Mouse (Mus musculus): ENCODE measurements around the gene Ano10.
A peak's percentile ranks its signal among the peaks of the same experiment; 100 is the strongest.

Gene Ano10

DNA sequence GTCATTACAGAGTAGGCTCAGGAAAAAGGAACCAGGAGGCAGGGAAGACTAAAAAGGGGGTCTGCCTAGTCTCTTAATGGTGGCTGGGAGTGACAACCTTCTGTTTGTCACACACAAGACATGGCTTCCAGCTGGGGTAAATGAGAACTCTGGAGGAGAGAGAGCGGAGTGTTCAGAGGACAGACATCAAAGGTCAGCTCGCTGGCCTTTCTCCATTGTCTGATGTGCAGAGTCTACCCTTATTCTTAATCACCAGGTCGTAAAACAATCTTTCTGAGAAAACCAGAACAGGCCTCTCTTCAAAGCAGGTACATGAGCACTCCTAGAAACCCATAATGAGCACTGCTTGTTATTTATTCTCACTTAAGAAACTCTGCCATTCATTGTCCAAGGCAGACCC lies 5.8 kb downstream of the Ano10 start:
- DNase-seq = peak; percentile 23

DNA sequence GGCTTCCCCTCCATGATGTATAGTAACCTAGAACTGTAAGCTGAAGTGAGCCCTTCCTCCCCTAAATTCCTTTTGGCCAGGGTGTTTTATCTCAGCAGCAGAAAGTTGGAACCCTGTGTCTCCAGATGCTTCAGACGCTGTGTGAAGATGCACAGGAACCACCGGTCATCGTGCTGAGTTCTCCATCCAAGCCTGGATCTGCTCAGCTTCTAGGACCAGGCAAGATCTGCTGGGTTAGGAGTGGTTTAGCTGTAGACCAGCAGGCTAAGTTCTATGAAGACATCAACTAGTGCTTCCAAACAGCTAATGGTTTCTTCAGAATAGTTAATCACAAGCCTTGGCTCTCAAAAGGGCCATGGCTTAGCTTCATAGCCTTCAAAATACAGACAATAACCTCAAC lies 6.7 kb downstream of the Ano10 start:
- DNase-seq = no peak

DNA sequence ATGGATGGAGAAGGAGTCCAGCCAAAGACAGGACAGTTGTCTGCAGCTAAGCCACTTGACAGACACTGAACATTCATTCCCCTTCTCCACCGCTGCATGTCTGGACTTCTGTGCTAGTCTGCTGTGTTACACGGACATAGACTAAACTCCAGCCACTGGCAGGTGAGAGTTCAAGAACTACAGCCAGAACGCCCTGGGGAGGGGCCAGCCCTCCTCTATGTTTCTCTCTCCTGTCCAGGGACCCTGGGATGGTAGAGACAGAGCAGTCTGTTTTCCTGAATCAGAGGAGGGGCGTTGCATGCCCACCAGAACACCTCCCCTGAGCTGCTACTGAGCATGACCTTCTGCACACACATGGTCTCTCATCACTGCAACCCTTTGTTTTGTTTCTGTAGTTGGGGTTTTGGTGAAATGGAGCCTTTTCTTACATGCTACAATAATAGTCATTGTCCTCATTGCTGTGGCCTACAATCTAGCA lies 8.4 kb downstream of the Ano10 start:
- no peak for DNase-seq

DNA sequence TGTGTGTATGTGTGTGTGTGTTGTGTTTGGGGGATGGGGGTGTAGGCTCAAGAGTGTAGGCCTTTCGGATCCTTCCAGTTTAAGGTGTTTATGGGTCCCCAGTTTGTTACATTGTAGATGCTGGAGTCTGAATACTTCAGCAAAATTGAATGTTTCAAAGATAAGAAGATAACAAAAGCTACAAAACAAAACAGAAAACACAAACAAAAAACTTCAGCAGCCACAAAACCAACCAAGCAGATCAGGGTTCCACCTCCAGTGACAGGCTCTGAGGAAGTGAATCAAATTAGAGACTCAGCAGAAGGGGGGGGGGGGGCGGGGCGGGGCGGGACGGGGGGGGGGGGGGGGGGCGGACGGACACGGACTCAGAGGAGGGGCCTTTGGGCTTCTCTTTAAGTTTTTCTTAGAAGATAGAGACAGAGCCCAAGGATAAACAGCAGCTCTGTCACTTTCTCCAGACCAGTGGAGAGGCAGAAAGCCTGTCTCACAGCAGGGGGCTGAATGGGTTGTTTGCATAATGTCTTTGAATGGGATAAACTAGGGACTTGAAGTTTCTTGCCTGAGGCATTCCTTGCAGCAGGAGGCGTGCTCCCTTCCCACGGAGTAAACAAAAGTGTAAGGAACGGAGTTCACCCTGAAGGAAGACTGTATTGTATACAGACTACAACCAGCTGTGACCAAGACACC lies 8.9 kb downstream of the Ano10 start:
- DNase-seq = peak; percentile 29

DNA sequence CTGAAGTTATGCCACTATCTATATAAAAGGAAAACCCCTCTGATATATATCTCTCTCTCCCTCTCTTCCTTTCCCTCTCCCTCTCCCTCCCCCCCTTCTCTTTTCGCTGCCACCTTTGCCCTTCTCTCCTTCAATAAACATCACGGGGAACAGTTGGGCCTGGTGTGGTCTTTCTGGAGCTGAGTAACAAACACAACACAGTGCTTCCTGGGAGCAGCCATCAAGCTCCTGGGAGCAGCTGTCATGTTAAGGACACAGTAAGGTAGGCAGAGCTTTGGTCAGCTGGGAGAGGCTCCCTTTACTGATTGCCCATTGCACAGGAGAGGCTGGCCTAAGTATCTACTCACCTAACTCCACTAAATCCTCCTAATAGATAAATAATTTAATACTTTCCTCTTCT lies 9.5 kb downstream of the Ano10 start:
- DNase-seq = no peak

DNA sequence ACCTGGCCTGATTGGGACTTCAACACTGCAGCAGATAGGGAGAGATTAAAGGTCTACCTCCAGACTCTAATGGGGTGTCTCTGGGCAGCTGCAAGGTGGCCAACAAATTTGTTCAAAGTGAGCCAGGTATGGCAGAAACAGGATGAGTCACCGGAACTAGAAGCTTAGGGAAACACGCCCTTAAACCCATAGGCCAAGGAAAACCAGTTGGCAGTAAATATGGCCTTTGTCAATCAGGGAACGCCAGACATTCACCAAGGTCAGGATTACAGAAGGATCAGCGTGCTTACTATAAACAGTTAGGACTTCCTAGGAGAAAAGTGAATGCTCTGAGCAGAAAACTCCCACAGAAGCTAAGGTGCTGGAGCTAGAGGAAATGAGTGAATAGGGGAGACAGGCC lies 13.2 kb downstream of the Ano10 start:
- DNase-seq = no peak

DNA sequence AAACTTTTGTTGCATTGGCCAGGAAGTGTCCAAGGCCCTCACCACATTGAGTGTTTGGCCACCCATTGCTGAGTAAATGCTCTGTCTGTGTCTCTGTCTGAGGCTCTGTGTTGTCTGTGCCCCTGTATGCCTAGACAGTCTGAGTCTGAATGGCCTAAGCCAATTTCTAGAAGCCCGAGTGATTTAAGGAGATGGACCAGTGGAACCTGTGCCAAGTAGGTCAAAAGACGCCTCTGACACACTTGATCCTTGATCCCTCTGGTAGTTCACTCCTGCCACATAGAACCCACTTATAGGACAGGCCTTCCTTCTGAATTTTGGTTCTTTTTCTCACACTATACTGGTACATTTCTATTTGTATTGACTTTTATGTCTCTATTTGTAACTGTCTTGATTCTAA lies 17.6 kb downstream of the Ano10 start:
- DNase-seq = peak; percentile 43

DNA sequence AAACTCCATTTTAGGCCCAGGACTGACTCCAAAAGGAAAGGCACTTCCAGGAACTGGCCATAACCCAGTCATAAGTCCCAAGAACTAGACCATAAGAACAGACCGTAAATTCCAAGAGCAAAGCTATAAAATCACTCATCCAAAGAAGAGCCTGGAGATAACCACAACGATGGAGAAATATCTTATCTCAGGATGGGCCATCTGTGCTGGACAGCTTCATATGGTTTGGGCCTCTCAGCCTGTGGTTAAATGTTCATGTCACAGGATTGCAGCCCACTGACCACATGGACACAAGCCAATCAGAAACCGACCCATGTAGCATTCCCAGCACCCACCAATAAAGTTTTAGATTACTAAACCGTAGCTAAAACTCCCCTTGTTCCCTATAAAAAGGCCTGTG lies 18.1 kb downstream of the Ano10 start:
- DNase-seq = no peak

DNA sequence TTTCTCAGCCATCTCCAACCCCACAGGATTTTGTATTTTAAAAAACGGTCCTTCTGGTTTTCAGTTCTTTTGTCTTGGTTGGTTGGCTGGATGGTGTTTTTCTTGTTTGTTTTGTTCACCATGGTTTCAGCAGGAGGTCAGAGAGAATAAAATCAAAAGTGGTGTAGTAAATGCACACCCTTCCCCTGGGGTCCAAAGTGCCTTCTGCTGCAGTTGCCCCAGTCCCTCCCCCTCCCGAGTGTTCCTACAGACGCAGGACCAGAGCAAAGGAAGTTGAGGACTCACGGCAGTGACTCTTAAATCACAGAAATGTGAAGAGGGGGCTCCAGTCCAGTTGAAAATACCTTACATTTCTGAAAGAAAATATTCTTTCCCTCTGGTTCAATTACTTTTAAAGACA lies 19.9 kb downstream of the Ano10 start:
- DNase-seq = peak; percentile 60

DNA sequence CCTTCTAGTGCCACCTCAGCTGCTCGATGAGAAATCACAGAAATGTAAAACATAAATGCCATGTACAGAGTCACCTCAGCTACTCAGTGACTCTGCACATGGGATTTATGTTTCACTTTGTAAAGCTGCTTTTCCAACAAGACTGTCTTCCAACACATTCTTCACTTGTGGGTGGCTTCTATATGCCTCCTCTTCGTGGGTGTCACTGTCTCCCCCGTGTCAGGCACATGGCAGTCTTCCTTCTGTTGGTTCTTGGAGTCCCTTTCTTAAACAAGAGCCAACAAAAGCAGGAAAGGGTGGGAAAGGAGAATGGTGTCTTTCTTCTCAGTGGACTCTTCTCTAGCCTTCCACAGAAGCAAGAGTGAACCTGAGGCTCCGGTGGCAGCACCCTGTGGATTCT lies 20.3 kb downstream of the Ano10 start:
- DNase-seq = no peak

DNA sequence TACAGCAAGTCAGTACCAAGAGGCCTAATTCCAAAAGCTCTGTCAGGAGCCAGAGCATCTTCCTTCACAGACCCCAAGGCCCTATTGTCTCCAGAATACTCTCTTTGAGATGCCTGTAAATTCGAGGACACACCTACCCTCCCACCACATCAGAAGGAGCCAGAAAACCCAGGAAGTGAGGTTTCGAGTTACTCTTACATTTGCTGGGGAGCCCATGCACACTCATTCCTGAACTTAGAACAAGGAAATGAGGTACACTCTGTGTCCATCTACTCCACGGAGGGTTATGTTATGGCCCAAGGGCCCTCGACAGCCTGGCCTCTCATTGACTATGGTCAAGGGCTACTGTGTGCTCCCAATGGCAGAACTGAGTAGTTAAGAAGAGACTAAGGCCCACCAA lies 22.4 kb downstream of the Ano10 start:
- DNase-seq = no peak

DNA sequence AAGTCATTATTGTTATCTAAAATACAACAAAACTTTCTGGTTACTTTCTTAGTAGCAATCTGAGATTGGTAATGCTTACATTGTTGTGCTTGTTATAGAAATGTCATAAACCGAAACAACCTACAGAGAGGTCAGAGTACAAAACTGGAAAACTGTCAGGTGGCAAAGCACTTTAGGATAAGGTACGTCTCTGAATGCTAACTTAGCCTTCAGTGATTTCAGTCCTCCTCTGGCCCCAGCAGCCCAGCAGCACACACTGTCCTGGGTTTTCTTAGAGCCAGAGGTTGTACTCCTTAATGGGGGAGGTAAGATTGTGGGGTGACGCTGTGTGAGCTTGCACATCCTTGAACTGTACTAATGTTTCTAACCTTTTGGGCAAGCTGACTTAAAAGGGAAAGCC lies 22.9 kb downstream of the Ano10 start:
- DNase-seq = no peak

DNA sequence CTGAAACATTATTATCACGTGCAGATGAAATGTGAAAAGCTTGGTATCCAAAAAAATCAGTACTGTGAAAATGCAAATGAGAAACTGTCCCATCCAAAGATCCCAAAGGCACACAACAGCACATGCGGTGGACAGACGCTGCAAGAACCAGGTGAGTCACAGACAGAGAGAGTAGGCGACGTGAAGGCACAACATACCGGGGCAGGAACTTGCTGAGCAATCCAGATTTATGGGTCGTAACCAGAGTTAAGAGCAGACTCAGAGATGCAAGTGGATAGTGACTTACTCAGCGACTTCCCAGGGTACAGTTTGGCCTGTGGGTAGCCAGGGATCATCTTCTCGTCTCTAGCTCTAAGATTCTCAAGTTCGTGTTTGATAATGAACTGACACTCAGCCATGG lies 23.3 kb downstream of the Ano10 start:
- DNase-seq = no peak

DNA sequence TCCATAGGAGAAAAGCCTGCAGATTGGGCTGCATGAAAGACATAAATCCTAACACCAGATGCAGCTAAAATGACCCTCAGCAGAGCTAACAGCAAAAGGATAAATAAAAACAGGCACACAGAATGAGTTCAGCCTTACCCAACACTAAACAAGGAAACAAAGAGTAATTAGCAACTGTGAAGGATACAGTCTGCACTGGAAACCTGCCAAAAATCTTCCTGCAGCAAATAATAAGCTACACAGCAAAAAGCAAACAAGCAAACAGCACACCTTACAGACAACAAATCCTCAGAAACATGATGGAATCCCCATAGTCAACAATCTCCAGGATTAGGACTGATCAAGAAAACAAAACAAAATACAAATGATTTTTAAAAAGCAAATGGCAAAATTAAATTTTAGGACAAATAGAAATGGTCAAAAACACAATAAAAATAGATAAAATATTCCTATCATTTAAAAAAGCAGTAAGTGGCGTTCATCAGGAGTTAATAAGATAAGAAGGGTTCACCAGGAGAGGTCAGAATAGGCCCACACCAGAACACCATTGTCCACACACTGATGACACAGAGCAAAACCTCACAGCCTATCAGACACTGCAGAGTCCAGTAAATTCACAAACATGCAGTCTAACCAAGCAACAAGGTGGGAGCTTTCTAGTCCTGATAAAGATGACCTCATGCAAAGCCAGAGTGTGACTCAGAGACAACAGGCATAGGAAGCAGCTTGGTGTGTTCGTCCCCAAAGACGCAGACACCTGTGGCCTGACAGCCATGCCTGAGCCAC lies 24.8 kb downstream of the Ano10 start:
- no peak for DNase-seq

DNA sequence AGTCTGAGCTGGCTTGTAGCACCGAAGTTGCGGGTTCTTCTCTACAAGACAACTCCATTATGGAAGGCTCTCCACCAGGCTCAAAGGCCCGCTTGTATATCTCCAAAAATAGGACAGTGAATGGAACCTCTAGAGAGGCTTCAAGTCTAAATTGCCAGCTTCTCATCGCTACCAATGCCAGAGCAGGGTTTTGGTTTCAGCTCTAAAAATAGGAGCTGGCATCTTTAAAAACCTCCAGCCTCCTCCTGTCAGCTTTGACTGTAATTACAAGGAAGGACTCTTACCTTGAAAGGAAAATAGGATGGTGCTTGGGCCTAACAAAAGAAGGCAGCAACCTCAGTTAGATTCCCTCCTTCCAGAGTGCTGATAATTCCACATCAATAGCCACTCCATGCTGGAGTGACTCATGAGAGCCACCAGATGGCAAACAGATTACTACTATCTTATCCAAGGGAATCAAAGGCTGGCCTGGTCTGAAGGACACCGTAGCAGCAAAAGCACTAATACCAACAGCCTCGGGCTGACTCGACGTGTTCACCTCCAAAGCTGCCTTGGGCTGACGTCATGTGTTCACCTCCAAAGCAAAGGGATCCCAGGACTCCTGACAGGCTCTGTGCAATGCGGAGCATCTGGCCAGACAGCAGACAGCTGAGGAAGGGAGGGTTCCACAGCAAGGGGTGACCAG lies 28.6 kb downstream of the Ano10 start:
- DNase-seq = no peak

DNA sequence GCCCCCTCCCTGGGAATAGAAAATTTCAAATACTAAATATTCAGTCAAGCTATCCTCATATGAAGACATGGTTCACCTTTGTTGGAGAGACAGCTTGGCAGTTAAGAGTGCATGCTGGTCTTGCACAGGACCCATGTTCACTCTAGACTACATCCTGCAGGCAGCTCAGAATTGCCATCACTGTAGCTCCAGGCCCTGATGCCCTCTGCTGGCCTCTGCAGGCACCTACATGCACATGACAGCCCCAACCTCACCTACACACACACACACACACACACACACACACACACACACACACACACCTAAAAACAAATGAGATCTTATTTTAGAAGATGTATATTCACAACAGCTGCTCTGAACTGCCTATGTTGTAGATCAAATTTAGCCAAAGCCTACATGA lies 31.1 kb downstream of the Ano10 start:
- no peak for DNase-seq

DNA sequence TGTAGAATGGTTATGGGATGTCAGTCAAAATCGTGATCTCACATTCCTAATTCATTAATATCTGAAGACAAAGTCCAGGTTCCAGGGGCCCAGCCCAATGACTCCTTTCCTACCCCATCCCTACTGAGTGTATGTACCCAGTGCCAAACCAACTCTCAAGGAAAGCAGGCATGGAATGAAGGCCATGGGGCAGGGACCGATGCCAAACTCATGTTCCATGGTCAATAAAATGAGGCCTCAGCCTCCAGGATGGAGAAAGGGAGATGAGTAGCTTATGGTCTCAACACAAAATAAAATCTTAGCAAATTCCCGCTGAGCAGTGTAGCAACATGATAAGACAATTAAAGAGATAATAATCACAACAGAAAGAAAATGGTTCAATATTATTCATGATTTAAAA lies 39.8 kb downstream of the Ano10 start:
- DNase-seq = no peak

DNA sequence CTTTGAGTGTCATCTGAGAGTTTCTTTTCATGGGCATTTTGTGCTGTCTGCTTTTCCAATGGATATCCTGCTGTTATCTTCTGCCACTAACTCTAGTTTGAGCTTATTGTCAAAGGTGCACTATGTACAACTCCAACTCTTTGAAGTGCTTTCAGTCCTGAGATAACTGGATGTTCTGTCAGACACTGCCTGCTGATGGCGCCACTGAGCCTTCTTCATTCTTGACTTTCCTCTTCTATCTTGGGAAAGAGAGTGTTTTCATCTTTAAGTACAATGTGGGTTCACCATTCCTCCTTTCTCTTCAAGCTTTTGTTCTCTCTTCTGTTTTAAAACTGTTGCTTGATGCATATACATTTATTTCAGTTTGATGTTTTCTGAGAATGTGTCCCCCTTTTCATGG lies 42.1 kb downstream of the Ano10 start:
- no peak for DNase-seq

DNA sequence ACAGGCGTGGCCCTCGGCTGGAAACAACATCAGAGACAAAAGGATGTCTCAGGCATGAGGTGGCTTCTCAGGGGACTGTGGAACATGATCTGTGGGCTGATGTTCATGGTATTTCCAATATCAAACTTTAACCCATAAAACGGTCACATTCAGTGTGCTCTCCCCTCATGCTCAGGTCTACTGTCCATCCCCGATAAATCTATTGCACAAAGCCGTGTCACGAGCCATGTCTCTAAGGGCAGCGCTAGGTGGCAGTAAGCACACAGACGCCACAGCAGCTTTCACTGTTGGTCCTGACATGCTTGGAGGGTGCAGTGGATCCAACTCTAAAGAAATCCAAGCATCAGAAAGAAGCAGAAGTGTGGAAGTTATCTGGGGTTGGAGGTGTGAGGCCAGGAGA lies 46.1 kb downstream of the Ano10 start:
- peak; percentile 52 for DNase-seq

DNA sequence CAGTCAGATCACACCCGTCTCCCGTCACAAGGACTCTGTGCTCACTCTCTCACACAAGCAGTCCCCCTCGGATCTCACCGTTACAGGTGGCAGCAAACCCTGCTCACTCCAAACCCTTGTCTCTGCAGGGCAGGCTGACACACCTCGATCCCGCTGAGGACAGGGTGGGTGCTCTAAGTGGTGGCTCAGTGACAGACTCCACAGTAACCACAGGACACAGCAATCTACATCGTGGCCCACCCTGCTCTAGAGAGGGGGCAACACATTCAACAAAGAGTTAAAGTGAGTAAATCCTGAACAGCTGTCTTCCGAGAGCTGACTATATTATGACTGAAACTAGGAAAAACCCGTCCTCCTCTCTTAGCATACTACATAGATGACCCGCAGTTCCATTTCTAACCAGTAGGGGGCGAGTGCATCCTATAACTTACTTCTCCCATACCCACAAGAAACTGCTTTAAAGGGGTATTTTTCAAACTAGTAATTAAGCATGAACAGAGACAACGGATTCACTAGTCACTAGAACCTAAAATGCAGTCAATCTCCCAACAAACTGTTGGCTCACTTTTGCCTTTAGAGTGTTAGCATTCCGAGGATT lies 46.7 kb downstream of the Ano10 start:
- peak; percentile 85 for DNase-seq

DNA sequence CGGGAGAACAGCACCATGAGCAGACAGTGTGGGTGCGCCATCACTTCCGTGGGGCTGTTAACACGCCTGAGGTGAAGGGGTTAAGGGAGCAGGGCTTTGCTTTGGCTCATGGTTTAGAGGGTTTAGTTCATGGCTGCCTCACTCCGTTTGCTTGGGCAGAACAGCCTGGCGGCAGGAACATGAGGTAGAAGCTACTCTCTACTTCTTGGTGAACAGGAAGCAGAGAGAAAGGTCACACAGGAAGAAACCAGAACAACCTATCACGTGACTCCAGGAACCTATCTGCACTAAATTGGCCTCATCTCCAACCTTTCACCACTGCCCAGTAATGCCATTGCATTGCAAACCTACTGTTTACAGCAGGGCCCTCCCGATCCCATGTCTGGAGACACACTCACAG lies 48.3 kb downstream of the Ano10 start:
- DNase-seq = no peak

DNA sequence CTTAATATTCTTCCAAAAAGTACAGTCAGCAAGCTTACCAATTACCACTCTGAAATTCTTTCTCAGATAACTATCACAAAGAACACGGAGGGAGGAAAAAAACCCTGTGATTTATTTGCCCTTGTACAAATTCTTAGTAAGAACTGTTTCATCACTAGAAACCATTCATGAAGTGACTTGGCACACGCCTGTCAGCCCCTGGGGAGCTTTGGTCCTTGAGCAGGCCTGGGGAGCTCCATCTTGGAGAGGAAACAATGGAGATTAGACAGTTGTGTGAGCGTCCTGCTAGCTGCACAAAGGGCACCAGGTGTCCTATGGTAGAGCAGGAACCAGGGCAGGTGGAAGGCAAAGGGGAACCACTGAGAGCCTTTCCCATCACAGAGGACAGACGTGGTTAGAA lies 48.8 kb downstream of the Ano10 start:
- no peak for DNase-seq

DNA sequence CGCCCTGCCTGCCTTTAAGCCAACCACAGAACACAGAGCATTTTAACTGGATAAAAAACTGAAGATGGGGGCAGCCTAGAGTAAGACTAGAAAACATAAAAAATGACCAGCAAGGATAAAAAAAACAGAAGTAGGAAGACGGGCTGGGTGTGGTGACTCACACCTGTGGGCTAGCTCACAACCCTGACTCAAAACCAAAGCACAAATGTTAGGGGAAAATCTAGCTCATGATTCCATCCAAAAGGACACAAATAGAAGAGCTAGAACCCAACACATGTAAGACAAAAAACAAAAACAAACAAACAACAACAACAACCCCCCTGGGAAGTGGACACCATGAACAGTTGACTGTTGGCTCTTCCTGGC lies 49.4 kb downstream of the Ano10 start:
- DNase-seq = no peak
